Mouse (Mus musculus) cerebellum, postnatal 14 days (tissue): ENCODE results near the gene Gm49336.

Source experiments
- DNase-seq, 2 experiments: peaks; one replicate each; pipeline ENCODE4 v3.0.0; 2021; ENCODE audit warnings: mixed read lengths in 2 of 2

Gene Gm49336

DNA sequence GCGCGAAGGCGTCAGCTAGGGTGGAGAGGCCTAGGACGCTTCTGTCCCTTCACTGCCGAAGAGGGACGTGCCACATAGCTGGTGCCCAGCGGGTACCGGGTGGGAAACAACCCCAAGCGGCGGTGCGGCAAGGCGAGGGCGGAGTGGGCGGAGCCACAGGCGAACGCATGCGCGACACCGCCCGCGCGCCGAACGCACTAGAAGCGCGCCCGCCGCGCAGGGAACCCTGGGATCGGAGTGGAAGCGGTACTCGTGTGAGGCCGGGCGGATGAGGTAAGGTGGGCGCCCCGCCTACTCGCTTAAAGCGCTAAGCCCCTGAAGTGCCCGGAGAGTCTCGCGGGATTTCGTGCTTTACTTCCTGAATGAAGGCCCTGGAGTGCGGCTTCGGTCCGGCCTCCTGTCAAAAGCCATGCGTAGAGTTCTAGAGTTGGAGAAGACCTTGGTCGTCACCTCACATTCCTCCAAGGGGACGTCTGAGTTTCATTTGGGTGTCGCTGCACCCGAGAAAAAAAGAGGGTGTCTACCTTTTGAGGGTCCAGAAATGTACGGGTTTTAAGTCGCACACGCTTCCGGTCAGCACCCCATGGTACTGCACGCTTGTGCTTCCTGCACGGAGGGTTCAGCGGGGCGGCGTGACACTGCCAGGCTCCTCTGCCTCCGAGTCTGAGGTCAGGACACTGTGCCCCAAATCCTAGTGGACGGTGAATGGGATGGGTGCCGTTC, at the start of gene Gm49336, which contains the start of gene Nupl1:
Gm49336 (minus strand) TSS at position 227 of the 723 bp plus-strand sequence.
Nupl1 (minus strand) TSS at position 151 of the 723 bp plus-strand sequence.
- peak; percentile 98 for DNase-seq

DNA sequence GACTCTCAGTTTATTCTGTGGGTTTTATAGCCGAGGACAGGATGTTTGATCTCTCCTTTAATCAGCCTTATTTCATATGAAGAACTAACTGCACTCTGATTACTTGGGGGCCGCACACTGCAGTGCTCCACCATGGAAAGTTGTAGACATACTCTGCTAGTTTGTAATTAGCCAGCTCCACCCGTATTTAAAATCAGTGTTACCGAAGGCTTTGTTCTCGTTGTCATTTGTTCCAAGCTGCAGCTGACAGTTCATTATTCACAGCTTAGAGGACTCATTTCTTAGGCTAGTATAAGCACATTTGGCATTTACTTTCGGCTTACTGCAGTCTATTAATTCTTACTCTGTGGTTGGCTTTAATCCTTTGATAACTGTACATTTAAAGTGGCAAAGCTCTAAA, 49.7 kb upstream of the Gm49336 start:
- no peak for DNase-seq

- DNase-seq, result peak; percentile 60 to 68
Measured at GRCm38 (mm10) chr14:60300224-60300991, 49.1 kb upstream of the Gm49336 start.

GRCm38 (mm10) chr14:60295531-60295930, 44.2 kb upstream of the Gm49336 start:
- DNase-seq, result no peak

- DNase-seq, result no peak
Measured at GRCm38 (mm10) chr14:60290363-60290762, 39.1 kb upstream of the Gm49336 start.

GRCm38 (mm10) chr14:60286194-60286863, 35.0 kb upstream of the Gm49336 start:
- no peak for DNase-seq

DNA sequence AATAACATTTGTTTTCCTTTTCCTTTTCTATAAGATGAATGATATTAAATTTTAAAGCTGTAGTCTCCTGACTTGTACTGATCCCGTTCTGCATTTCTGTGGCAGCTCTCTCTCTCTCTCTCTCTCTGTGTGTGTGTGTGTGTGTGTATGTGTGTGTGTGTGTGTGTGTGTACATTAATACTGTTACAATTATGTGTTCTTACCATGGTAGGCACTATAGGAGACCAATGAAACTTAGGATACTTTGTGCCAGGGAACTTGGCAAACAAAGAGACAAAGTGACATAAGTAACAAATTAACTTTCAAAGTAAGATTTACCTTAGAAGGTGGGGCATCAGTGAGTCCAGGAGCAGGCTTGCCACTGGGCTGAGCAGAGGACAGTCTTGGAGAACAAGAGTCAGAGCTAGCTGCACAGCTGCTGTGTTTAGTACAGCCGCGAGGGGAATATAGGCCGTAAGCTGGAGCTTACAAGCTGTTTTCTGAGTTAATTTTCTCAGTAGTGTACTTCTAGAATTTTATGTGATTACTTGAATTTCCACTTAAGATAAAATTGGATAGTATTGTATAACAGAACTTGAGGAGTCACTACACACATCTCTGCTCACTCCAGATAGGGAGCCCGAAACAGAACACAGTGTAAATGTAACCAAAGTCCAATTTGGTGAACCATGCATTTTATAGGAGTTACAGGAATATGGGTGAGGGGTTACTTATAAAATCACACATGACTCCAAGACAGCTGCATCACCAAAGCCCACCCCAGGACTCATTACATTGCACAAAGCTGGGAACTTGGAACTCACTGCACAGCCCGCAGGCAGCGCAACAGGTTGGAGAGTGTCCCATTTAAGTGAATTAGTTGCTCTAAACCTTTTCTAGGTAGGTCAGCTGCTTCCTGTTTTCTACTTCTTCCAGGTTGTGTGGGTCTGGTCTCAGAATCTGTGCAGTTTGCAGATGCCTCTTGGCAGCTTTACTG, 24.3 kb upstream of the Gm49336 start:
- no peak for DNase-seq

- no peak for DNase-seq
Measured at GRCm38 (mm10) chr14:60273346-60273745, 22.0 kb upstream of the Gm49336 start.

DNA sequence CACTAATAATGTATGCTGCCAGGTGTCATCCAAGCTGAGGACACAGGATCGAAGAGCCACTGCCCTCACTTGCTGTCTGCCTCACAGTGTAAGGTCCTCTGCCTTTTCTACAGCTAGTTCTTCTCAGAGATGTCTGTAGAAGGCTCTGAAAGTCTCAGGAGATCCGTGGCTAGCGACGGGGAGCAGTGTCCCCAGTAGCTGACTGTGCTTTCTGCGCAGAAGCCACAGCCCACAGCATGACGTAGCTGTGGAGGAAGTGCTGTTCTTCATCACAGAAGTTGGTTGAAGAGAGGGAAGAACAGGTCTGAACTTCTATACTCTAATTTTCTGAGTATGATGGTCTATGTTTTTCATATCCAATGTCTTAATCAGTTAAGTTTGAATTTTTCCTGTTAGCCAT, 18.0 kb upstream of the Gm49336 start:
- DNase-seq, result no peak

GRCm38 (mm10) chr14:60264990-60265876, 13.9 kb upstream of the Gm49336 start, which contains the start of gene Mtmr6:
Gene Mtmr6 (plus strand): TSS chr14:60265228.
- DNase-seq, result peak; percentile 94 to 96

GRCm38 (mm10) chr14:60262316-60262715, 11.0 kb upstream of the Gm49336 start:
- no peak for DNase-seq

- DNase-seq, result no peak
Measured at GRCm38 (mm10) chr14:60257851-60258250, 6.5 kb upstream of the Gm49336 start.

DNA sequence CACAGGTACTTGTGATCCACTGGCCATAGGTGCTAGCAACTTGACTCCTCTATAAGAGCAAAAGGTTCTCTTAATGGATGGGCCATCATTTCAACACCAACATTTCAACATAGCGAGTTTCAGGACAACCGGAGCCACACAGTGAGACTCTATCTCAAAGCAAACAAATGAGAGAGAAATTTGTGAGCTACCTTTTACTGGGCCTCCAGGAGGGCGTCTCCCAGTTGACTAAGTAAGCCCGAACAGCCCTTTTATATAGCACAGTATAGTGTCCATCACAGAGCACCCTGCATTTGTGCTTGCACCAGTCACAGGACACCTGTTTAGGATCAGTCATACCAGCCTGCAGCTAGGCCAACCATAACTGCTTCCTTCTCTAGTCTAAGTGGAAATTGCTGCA, 5.8 kb upstream of the Gm49336 start:
- no peak for DNase-seq

- DNase-seq, result no peak
Measured at GRCm38 (mm10) chr14:60256356-60256755, 5.0 kb upstream of the Gm49336 start.

DNA sequence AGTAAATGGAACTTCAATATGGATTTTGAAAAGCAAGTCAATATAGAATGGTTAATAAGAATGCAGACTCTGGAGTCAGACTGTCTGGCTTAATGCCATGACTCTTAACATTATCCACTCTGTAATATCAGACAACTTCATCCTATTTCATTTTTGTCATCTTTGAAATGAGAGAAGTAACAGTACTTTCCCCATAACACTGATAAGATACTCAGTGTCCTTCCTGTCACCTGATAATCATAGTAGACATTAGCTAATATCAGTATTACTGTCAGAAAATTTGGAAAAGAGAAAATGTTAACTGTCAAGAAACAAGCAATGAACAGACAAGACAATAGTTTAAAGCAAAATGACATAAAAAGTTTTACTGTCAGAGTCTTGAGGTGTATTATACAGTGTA, 3.5 kb upstream of the Gm49336 start:
- DNase-seq, result no peak

DNA sequence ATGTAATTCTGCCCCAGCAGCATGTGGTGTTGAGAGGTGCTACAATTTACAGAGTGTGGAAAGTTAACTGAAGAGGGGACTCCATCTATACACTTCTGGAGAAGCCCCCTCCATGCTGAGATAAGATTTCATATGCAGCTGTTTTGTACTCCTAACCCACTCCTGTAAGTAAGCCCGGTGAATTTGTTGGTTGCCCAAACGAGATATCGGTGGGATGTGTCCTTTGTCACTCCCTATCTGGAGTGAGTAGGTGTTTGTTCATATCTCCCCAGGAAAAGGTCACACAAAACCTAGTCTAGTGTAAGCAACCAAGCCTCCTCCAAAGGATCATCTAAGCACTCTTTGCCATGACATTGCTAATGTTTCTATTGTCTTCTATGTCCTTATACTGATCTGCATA, 2.2 kb upstream of the Gm49336 start:
- no peak for DNase-seq

- DNase-seq, result peak; percentile 61 to 69
Measured at GRCm38 (mm10) chr14:60252004-60253000, 995 bp upstream of the Gm49336 start.

- no peak for DNase-seq
Measured at GRCm38 (mm10) chr14:60250879-60251278, 428 bp downstream of the Gm49336 start.

DNA sequence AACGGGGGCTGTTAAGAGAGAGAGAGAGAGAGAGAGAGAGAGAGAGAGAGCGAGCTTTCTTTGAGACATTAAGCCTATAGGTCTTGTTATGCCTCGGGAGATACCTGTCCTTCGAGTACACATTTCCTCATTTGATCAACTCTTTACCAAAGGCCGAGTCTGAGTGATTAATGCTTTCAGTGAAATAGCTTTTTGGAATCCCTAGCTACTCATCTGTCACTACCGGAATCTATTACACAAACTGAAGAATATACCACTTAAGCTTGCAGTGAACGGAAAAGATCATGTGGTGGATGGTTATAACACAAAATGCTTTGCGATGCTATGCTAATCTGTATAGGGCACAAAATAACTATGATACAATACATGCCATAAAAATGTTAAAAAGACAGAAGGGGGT, 941 bp downstream of the Gm49336 start:
- no peak for DNase-seq

DNA sequence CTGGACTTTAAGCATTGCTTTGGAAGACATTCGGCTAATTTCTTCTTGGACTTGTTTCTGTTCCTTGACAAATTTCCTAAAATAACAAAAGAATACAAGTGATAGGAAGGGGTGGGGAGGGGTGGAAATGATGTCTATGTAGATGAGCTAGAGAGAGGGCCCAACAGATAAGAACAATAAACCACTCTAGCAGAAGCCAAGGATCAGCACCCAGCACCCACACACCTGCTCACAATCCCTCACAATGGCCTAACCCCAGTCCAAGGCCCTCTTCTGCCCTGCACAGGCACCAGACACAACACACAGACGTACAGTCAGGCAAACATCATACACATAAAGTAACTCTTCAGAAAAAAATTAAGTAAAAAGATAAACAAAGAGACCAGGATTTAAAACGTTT, 12.8 kb downstream of the Gm49336 start:
- no peak for DNase-seq
